Mouse (Mus musculus): Measurements from ENCODE around the gene Lhfpl4. TPM values are rescaled to one million over a fixed set of nuclear protein-coding genes. Genes with fewer than 3 reads are reported as not detected.

Lhfpl4 gene
- polyA plus RNA-seq, 2 experiments: not detected

DNA sequence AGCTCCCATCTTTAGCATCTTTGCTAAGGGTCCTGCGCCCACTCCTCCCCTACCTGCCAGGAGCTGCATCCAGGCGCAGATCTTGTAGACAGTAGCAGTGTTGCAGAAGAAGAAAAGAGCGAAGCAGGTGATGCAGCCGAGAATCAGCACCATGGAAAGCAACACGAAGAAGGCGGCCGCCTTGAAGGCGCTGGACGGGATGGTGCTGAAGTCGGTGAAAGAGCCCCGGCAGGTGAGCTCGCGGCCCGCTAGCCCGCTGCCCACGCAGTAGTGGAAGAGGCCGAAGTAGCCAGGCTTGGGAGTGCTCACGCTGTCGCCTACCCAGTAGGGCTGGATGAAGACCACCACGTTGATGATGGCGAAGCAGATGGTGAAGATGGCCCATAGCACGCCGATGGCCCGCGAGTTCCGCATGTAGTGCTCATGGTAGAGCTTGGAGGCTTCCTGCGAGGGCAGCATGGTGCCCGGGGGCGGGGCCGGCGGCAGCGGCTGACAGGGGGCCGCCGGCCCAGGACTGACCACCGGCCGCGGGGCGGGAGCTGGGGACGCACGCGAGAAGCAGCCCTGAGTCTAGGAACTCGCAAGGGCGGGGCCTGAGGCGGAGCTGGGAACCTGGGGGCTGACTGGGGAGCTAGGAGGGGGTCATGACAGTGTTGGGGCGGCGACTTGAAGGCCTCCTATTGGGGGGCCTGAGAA is 1.3 kb downstream of the Lhfpl4 start:
- Histone ChIP-seq H3K27me3 (ENCODE audit: control insufficient read depth, insufficient read depth, low read length) (peaks cover 33% of the 10 kb centered on the region), H3K4me3 (ENCODE audit: insufficient read depth in 1 of 2, low read depth in 2 of 2, low read length in 2 of 2) (no peak overlapping the region), H3K4me2 (ENCODE audit: low read depth) (no peak overlapping the region), H3K9ac (replicated peaks) (no peak overlapping the region), H3K27ac (no peak overlapping the region), H3K4me1 (replicated peaks; ENCODE audit: control insufficient read depth in 2 of 2, insufficient read depth in 2 of 2, low read length in 1 of 2) (no peaks in the 10 kb centered on the region), H3K36me3 (replicated peaks; ENCODE audit: control insufficient read depth, insufficient read depth, low read depth) (no peaks in the 10 kb centered on the region), H3K9me3 (ENCODE audit: control insufficient read depth, low read length) (no peaks in the 10 kb centered on the region)
- no peak for TF ChIP-seq EP300 (IDR thresholded peaks at IDR 0.05; ENCODE audit: low read depth)
- TF ChIP-seq CTCF (IDR thresholded peaks at IDR 0.05; ENCODE audit: low read depth): no peak
- WGBS (ENCODE audit: insufficient replicate concordance): 5% methylated on average over 46 of the region's 46 CpGs
- DNase-seq (ENCODE audit: low read depth in 3 of 3, low spot score in 3 of 3) (peak in 1 of 3 experiments; percentile 11), ATAC-seq (ENCODE audit: insufficient read depth) (no peak)

GRCm38 (mm10) chr6:113184866-113185525 is 10.2 kb downstream of the Lhfpl4 start:
- no peak overlapping the region for H3K4me3 ChIP-seq (ENCODE audit: insufficient read depth in 1 of 2, low read depth in 2 of 2, low read length in 2 of 2)
- 60% methylated on average over 21 of the region's 21 CpGs for WGBS (ENCODE audit: insufficient replicate concordance)
- no peaks in the 10 kb centered on the region for H3K9me3 ChIP-seq (ENCODE audit: control insufficient read depth, low read length)
- H3K4me2 ChIP-seq (ENCODE audit: low read depth): no peak overlapping the region
- H3K9ac ChIP-seq (replicated peaks): no peak overlapping the region
- no peaks in the 10 kb centered on the region for H3K4me1 ChIP-seq (replicated peaks; ENCODE audit: control insufficient read depth in 2 of 2, insufficient read depth in 2 of 2, low read length in 1 of 2)
- H3K27me3 ChIP-seq (ENCODE audit: control insufficient read depth, insufficient read depth, low read length): no peaks in the 10 kb centered on the region
- TF ChIP-seq CTCF (IDR thresholded peaks at IDR 0.05; ENCODE audit: low read depth): no peak
- TF ChIP-seq EP300 (IDR thresholded peaks at IDR 0.05; ENCODE audit: low read depth): no peak
- ATAC-seq (ENCODE audit: insufficient read depth) (no peak), DNase-seq (ENCODE audit: low read depth in 3 of 3, low spot score in 3 of 3) (no peak)
- H3K36me3 ChIP-seq (replicated peaks; ENCODE audit: control insufficient read depth, insufficient read depth, low read depth): no peaks in the 10 kb centered on the region
- no peak overlapping the region for H3K27ac ChIP-seq

DNA sequence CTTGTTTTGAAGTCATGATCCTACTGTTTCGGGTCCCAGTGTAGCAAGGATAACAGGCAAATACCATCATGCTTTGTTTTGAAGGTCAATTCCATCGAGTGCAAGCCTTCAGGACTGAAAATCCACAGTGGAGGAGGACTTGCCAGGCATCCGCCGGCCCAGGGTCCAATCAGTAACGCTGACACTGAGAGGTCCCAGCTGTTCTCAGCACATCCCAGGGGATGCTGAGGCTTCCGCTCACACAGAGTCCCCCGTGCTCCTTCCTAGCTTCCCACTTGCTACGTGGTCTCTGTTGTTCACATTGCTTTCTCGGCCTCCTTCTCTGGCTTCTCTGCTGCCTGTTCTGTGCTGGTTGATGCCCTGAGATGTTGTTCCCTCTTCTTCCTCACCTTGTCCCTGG is 11.0 kb downstream of the Lhfpl4 start:
- TF ChIP-seq CTCF (IDR thresholded peaks at IDR 0.05; ENCODE audit: low read depth) (no peak), EP300 (IDR thresholded peaks at IDR 0.05; ENCODE audit: low read depth) (no peak)
- no peaks in the 10 kb centered on the region for H3K36me3 ChIP-seq (replicated peaks; ENCODE audit: control insufficient read depth, insufficient read depth, low read depth)
- DNase-seq (ENCODE audit: low read depth in 3 of 3, low spot score in 3 of 3) (no peak), ATAC-seq (ENCODE audit: insufficient read depth) (no peak)
- no peaks in the 10 kb centered on the region for H3K4me1 ChIP-seq (replicated peaks; ENCODE audit: control insufficient read depth in 2 of 2, insufficient read depth in 2 of 2, low read length in 1 of 2)
- no peak overlapping the region for H3K4me3 ChIP-seq (ENCODE audit: insufficient read depth in 1 of 2, low read depth in 2 of 2, low read length in 2 of 2)
- no peak overlapping the region for H3K9ac ChIP-seq (replicated peaks)
- H3K27me3 ChIP-seq (ENCODE audit: control insufficient read depth, insufficient read depth, low read length): no peaks in the 10 kb centered on the region
- no peaks in the 10 kb centered on the region for H3K9me3 ChIP-seq (ENCODE audit: control insufficient read depth, low read length)
- no peak overlapping the region for H3K4me2 ChIP-seq (ENCODE audit: low read depth)
- no peak overlapping the region for H3K27ac ChIP-seq
- 62% methylated on average over 9 of the region's 9 CpGs for WGBS (ENCODE audit: insufficient replicate concordance)

DNA sequence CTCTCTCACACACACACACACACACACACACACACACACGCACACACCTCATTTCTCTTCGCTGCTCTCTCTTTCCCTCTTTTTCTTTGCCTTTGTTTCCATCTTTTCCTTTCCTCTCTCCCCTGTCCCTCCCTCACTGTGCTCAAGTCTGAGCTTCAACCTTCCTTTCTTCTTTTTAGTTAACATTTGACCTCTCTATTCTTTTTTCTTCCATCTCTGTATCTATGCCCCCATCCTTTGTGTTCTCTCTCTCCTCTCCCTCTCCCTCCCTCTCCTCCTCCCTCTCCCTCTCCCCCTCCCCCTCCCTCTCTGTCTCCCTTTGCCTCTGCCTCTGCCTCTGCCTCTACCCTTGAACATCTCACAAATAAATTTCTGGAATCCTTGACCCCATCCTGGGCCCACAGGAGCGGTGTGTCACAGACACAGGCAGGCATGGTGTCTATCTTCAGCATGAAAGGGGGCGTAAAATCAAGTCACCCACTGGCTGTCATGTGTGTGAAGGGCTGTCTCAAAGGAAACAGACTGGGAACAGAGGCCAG is 15.9 kb downstream of the Lhfpl4 start:
- 38% methylated on average over 4 of the region's 4 CpGs for WGBS (ENCODE audit: insufficient replicate concordance)
- no peak overlapping the region for H3K4me3 ChIP-seq (ENCODE audit: insufficient read depth in 1 of 2, low read depth in 2 of 2, low read length in 2 of 2)
- TF ChIP-seq CTCF (IDR thresholded peaks at IDR 0.05; ENCODE audit: low read depth) (no peak), EP300 (IDR thresholded peaks at IDR 0.05; ENCODE audit: low read depth) (no peak)
- H3K9me3 ChIP-seq (ENCODE audit: control insufficient read depth, low read length): no peaks in the 10 kb centered on the region
- DNase-seq (ENCODE audit: low read depth in 3 of 3, low spot score in 3 of 3): no peak
- H3K27ac ChIP-seq: no peak overlapping the region
- no peaks in the 10 kb centered on the region for H3K27me3 ChIP-seq (ENCODE audit: control insufficient read depth, insufficient read depth, low read length)
- H3K36me3 ChIP-seq (replicated peaks; ENCODE audit: control insufficient read depth, insufficient read depth, low read depth): no peaks in the 10 kb centered on the region
- no peaks in the 10 kb centered on the region for H3K4me1 ChIP-seq (replicated peaks; ENCODE audit: control insufficient read depth in 2 of 2, insufficient read depth in 2 of 2, low read length in 1 of 2)
- ATAC-seq (ENCODE audit: insufficient read depth): no peak
- no peak overlapping the region for H3K4me2 ChIP-seq (ENCODE audit: low read depth)
- H3K9ac ChIP-seq (replicated peaks): no peak overlapping the region

Data from liver, embryonic 14.5 days (tissue).